Mouse (Mus musculus): ENCODE measurements around the gene C1qtnf9. TPM values are rescaled to one million over a fixed set of nuclear protein-coding genes. Genes with fewer than 3 reads are reported as not detected.

C1qtnf9 gene
- polyA plus RNA-seq, 1 experiment from 2014 or later, result 0.45 TPM

DNA sequence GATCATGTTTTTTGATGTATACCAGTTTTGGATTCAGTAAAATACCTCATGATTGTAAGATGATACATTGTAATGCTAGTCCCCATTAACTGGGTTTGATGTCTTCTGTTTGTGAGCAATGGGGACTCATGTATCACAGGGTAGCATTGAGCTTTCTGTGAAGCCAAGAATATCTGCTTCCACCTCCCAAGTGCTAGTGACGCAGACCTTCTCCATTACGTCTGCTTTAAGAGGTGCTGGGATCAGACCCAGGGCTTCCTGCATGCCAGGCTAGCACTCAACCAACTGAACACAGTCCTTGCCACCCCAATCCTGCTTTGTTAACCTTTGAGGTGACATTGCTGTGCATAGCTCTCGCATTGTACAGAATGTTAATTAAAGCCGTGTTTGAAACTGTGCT, 30.8 kb downstream of the C1qtnf9 start:
- TF ChIP-seq CTCF (IDR thresholded peaks at IDR 0.05) (no peak), EP300 (IDR thresholded peaks at IDR 0.05) (no peak)
- Histone ChIP-seq H3K9ac (replicated peaks; ENCODE audit: low read depth) (no peak overlapping the region), H3K27me3 (replicated peaks; ENCODE audit: insufficient read depth, low read length) (no peaks in the 10 kb centered on the region), H3K4me2 (replicated peaks; ENCODE audit: low read depth, low read length) (no peak overlapping the region), H3K9me3 (ENCODE audit: low read length) (no peaks in the 10 kb centered on the region), H3K4me3 (ENCODE audit: low read depth, low read length) (no peak overlapping the region), H3K27ac (ENCODE audit: low read length) (no peak overlapping the region), H3K4me1 (ENCODE audit: insufficient read depth, low read depth, low read length) (no peaks in the 10 kb centered on the region), H3K36me3 (ENCODE audit: insufficient read depth, low read length) (no peaks in the 10 kb centered on the region)
- WGBS, result 82% methylated on average over 4 of the region's 4 CpGs
- ATAC-seq (no peak), DNase-seq (ENCODE audit: low spot score) (no peak)

DNA sequence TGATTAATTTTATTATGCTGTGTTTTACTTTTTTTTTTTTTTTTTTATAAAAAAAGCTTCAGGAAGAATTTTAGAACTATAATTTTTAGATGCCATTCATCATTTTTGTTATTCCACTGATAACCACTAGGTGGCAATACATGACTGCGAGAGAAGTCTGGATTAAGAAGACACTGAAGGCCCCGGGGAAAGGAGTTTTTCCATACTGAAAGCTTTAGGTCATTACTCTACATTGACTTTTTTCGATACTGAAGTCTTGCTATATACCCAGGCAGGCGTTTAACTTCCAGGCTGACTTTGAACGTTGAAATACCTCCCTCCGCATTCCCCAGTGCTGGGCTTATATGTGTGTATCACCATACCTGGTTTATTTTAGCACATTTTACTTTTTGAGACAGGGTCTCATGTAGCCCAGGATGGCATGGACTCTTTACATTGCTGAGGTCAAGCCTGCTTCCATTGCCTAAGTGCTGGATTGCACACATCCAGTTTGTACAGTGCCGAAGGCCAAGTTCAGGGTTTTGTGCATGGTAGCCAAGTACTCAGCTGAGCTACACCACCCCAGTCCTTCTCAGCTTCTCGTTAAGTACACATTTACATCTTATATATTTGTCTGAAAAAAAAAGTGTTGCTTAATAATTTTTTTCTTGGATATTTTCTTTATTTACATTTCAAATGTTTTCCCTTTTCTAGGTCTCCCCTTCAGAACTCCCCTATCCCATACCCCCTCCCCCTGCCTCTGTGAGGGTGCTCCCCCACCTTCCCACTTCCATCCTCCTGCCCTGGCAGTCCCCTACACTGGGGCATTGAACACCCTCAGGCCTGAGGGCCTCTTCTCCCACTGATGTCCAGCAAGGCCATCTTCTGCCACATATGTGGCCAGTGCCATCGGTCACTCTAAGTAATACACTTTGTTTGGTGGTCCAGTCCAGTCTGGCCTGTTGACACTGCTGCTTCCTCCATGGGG, 32.1 kb downstream of the C1qtnf9 start:
- Histone ChIP-seq H3K4me3 (ENCODE audit: low read depth, low read length) (no peak overlapping the region), H3K9ac (replicated peaks; ENCODE audit: low read depth) (no peak overlapping the region), H3K27ac (ENCODE audit: low read length) (no peak overlapping the region), H3K27me3 (replicated peaks; ENCODE audit: insufficient read depth, low read length) (no peaks in the 10 kb centered on the region), H3K4me2 (replicated peaks; ENCODE audit: low read depth, low read length) (no peak overlapping the region), H3K36me3 (ENCODE audit: insufficient read depth, low read length) (no peaks in the 10 kb centered on the region), H3K9me3 (ENCODE audit: low read length) (no peaks in the 10 kb centered on the region), H3K4me1 (ENCODE audit: insufficient read depth, low read depth, low read length) (no peaks in the 10 kb centered on the region)
- ATAC-seq (peak; percentile 46), DNase-seq (ENCODE audit: low spot score) (peak; percentile 88)
- WGBS, result 40% methylated on average over 9 of the region's 9 CpGs
- peak; percentile 79 for TF ChIP-seq CTCF (IDR thresholded peaks at IDR 0.05)
- 0 out of 2 replicates have a peak, but pooled peaks have one; percentile 42 for TF ChIP-seq EP300 (IDR thresholded peaks at IDR 0.05)

GRCm38 (mm10) chr14:60802026-60802425, 34.1 kb downstream of the C1qtnf9 start:
- no peak for ATAC-seq
- WGBS, result 79% methylated on average over 13 of the region's 13 CpGs
- H3K36me3 ChIP-seq (ENCODE audit: insufficient read depth, low read length), result no peaks in the 10 kb centered on the region

DNA sequence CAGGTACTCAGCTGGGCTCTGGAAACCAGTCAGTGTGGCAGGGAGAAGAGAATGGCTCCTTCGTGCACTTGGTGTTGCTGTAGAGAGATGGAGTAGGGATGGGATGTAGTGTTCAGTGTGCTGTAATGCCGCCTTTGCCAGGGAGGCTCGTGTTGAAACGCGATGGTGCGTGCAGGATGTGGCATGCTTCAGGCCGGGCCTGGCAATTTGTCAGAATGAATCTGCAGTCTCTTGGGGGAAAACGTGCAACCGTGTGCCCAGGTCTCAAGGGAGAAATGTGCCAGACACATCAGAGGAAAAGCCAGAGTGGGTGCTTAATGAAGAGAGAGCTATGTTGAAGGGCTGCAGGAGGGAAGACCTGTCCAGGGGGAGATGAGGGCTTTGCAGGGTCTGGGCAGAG, 37.0 kb downstream of the C1qtnf9 start:
- no peak overlapping the region for H3K27ac ChIP-seq (ENCODE audit: low read length)
- no peaks in the 10 kb centered on the region for H3K9me3 ChIP-seq (ENCODE audit: low read length)
- WGBS, result 86% methylated on average over 9 of the region's 9 CpGs
- no peak overlapping the region for H3K9ac ChIP-seq (replicated peaks; ENCODE audit: low read depth)
- H3K4me2 ChIP-seq (replicated peaks; ENCODE audit: low read depth, low read length), result no peak overlapping the region
- H3K4me1 ChIP-seq (ENCODE audit: insufficient read depth, low read depth, low read length), result no peaks in the 10 kb centered on the region
- H3K36me3 ChIP-seq (ENCODE audit: insufficient read depth, low read length), result 0 out of 2 replicates have a peak, but pooled peaks cover 2% of the 10 kb centered on the region
- no peak for DNase-seq (ENCODE audit: low spot score)
- H3K4me3 ChIP-seq (ENCODE audit: low read depth, low read length), result no peak overlapping the region
- ATAC-seq, result no peak
- TF ChIP-seq EP300 (IDR thresholded peaks at IDR 0.05) (no peak), CTCF (IDR thresholded peaks at IDR 0.05) (no peak)
- no peaks in the 10 kb centered on the region for H3K27me3 ChIP-seq (replicated peaks; ENCODE audit: insufficient read depth, low read length)

More at GRCm38 (mm10) chr14:60802026-60802425, 34.1 kb downstream of the C1qtnf9 start:
- Histone ChIP-seq H3K9ac (replicated peaks; ENCODE audit: low read depth) (no peak overlapping the region), H3K27ac (ENCODE audit: low read length) (no peak overlapping the region), H3K27me3 (replicated peaks; ENCODE audit: insufficient read depth, low read length) (no peaks in the 10 kb centered on the region), H3K9me3 (ENCODE audit: low read length) (no peaks in the 10 kb centered on the region), H3K4me3 (ENCODE audit: low read depth, low read length) (no peak overlapping the region), H3K4me1 (ENCODE audit: insufficient read depth, low read depth, low read length) (no peaks in the 10 kb centered on the region), H3K4me2 (replicated peaks; ENCODE audit: low read depth, low read length) (no peak overlapping the region)
- TF ChIP-seq EP300 (IDR thresholded peaks at IDR 0.05) (no peak), CTCF (IDR thresholded peaks at IDR 0.05) (no peak)
- peak; percentile 50 for DNase-seq (ENCODE audit: low spot score)

- ATAC-seq, result no peak
- Histone ChIP-seq H3K4me2 (replicated peaks; ENCODE audit: low read depth, low read length) (no peak overlapping the region), H3K27me3 (replicated peaks; ENCODE audit: insufficient read depth, low read length) (no peaks in the 10 kb centered on the region), H3K4me1 (ENCODE audit: insufficient read depth, low read depth, low read length) (no peaks in the 10 kb centered on the region), H3K27ac (ENCODE audit: low read length) (no peak overlapping the region), H3K4me3 (ENCODE audit: low read depth, low read length) (no peak overlapping the region), H3K36me3 (ENCODE audit: insufficient read depth, low read length) (0 out of 2 replicates have a peak, but pooled peaks cover 2% of the 10 kb centered on the region), H3K9ac (replicated peaks; ENCODE audit: low read depth) (no peak overlapping the region), H3K9me3 (ENCODE audit: low read length) (no peaks in the 10 kb centered on the region)
- no peak for DNase-seq (ENCODE audit: low spot score)
- TF ChIP-seq EP300 (IDR thresholded peaks at IDR 0.05) (no peak), CTCF (IDR thresholded peaks at IDR 0.05) (no peak)
- 76% methylated on average over 1 of the region's 1 CpGs for WGBS
Observed at GRCm38 (mm10) chr14:60805871-60806270, 37.9 kb downstream of the C1qtnf9 start.

GRCm38 (mm10) chr14:60806891-60807344, 39.0 kb downstream of the C1qtnf9 start:
- DNase-seq (ENCODE audit: low spot score) (peak; percentile 25), ATAC-seq (peak; percentile 65)
- Histone ChIP-seq H3K4me3 (ENCODE audit: low read depth, low read length) (no peak overlapping the region), H3K27me3 (replicated peaks; ENCODE audit: insufficient read depth, low read length) (no peaks in the 10 kb centered on the region), H3K9ac (replicated peaks; ENCODE audit: low read depth) (no peak overlapping the region), H3K4me2 (replicated peaks; ENCODE audit: low read depth, low read length) (no peak overlapping the region), H3K36me3 (ENCODE audit: insufficient read depth, low read length) (0 out of 2 replicates have a peak, but pooled peaks cover 2% of the 10 kb centered on the region), H3K27ac (ENCODE audit: low read length) (no peak overlapping the region), H3K4me1 (ENCODE audit: insufficient read depth, low read depth, low read length) (no peaks in the 10 kb centered on the region), H3K9me3 (ENCODE audit: low read length) (no peaks in the 10 kb centered on the region)
- 45% methylated on average over 11 of the region's 11 CpGs for WGBS
- TF ChIP-seq CTCF (IDR thresholded peaks at IDR 0.05) (no peak), EP300 (IDR thresholded peaks at IDR 0.05) (no peak)

All from lung, postnatal 0 days (tissue).